Mouse (Mus musculus): ENCODE results near the gene Vamp9. TPM values are rescaled to one million over a fixed set of nuclear protein-coding genes. Genes with fewer than 3 reads are reported as not detected.
A peak's percentile ranks its signal among the peaks of the same experiment; 100 is the strongest.

Gene Vamp9
- total RNA-seq, 1 experiment, result not detected

DNA sequence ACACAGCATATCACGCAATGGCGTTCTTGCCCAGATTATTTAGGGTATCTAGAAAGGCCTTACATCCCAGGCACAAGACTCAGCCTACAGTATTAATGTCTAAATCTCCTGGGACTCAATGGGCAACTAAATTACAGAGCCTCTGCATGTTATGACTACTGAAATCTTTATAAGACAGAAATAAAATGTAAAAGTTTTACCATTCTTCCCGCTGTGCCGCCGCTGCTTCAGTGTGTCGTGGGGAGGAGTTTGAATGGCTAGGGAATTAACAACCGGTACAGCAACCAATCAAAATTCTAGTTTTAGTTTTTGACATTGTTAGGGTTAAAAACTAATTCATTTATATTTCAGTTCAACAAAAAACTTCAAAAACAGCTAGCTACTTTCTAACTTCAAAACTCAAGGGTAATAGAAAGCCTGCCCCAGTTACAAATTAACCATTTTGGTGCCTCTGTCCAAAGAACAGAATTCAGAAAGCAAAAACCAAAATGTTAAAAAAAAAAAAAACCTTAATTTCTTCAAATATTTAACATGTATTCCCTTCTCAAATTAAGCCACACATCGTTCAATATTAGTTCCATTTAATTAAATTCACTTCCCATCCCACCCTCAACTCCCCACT, 70.4 kb downstream of the Vamp9 start:
- peaks cover 7% of the 10 kb centered on the region for H3K36me3 ChIP-seq (ENCODE audit: control insufficient read depth, insufficient read depth, low read length, poor library complexity, severe bottlenecking)
- H3K9ac ChIP-seq (ENCODE audit: insufficient read depth, low read depth, low read length, poor library complexity, severe bottlenecking), result no peak overlapping the region; the same call in 1 of the 2 replicates
- H3K4me3 ChIP-seq (ENCODE audit: insufficient read depth in 1 of 2, low read depth in 1 of 2, low read length in 2 of 2, poor library complexity in 1 of 2, severe bottlenecking in 1 of 2), result peak overlapping the region; percentile 95 to 99
- peaks cover 2 to 8% of the 10 kb centered on the region in 2 experiments; a peak in 3 of 4 replicates for H3K4me1 ChIP-seq (ENCODE audit: control insufficient read depth in 2 of 2, insufficient read depth in 2 of 2, low read length in 2 of 2, poor library complexity in 1 of 2)
- H3K27ac ChIP-seq (ENCODE audit: insufficient read depth, low read depth, low read length, poor library complexity, severe bottlenecking), result no peak overlapping the region
- TF ChIP-seq MAFK (IDR thresholded peaks at IDR 0.05; ENCODE audit: insufficient read depth, low read depth, low read length), result no peak
- TF ChIP-seq ZC3H11A (IDR thresholded peaks at IDR 0.05; ENCODE audit: borderline replicate concordance, low read depth, low read length), result no peak
- no peak for TF ChIP-seq CHD2 (IDR thresholded peaks at IDR 0.05; ENCODE audit: low read depth, low read length)
- TF ChIP-seq ZNF384 (IDR thresholded peaks at IDR 0.05; ENCODE audit: low read depth, low read length), result no peak
- no peak for TF ChIP-seq HCFC1 (IDR thresholded peaks at IDR 0.05; ENCODE audit: borderline replicate concordance, insufficient read depth, low read length)
- no peak for DNase-seq (ENCODE audit: low read depth, low spot score)
- no peaks in the 10 kb centered on the region for H3K9me3 ChIP-seq (ENCODE audit: control insufficient read depth, insufficient read depth, low read depth, low read length)
- in situ Hi-C loops (cut with MboI; ENCODE audit: low sequenced_read_pairs in 2 of 2, unreplicated experiment in 2 of 2), result no loop called here

DNA sequence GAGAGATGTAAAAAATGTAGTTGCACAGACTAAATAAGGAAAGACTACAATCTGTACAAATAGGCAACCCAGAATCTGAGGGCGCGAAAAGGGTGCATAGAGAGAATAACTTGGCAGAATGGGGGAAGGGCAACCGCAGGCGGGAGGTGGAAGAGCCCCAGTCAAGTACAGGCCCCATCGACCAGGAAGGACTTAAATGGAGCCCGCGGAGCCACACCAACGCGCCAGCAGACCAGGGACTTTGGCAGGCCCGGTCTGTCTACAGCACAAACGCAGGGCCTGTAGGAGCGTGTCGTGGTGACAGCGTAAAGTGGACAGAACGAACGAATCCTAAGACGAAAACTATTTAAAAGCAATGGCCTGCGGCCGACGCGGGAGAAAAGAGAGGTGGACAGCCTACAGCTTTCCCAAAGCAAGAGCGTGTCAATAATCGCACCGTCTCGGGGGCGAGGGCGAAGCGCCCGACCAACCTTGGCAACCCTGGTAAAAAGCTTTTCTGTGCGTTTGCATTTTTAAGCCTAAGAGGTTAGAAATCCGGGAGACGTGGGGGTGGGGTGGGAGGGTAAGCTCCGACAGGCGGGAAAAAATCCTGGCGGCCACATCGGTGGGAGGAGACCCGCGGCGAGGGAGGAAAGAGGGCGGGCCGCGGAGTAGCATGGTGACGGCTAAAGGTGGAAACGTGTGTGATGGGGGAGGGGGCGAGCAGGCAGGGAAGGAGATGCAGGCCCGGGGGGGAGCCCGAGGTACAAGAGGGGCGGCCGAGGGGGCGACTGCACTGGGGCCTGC, 71.7 kb downstream of the Vamp9 start:
- DNase-seq (ENCODE audit: low read depth, low spot score), result peak; percentile 78
- peak overlapping the region; percentile 100 for H3K9ac ChIP-seq (ENCODE audit: insufficient read depth, low read depth, low read length, poor library complexity, severe bottlenecking)
- peak overlapping the region; percentile 95 to 99 for H3K4me3 ChIP-seq (ENCODE audit: insufficient read depth in 1 of 2, low read depth in 1 of 2, low read length in 2 of 2, poor library complexity in 1 of 2, severe bottlenecking in 1 of 2)
- peak overlapping the region; percentile 99 for H3K27ac ChIP-seq (ENCODE audit: insufficient read depth, low read depth, low read length, poor library complexity, severe bottlenecking)
- peaks cover 7% of the 10 kb centered on the region; the same call in 1 of the 2 replicates for H3K36me3 ChIP-seq (ENCODE audit: control insufficient read depth, insufficient read depth, low read length, poor library complexity, severe bottlenecking)
- TF ChIP-seq ZNF384 (IDR thresholded peaks at IDR 0.05; ENCODE audit: low read depth, low read length), result no peak
- TF ChIP-seq HCFC1 (IDR thresholded peaks at IDR 0.05; ENCODE audit: borderline replicate concordance, insufficient read depth, low read length), result no peak
- no peak for TF ChIP-seq MAFK (IDR thresholded peaks at IDR 0.05; ENCODE audit: insufficient read depth, low read depth, low read length)
- TF ChIP-seq ZC3H11A (IDR thresholded peaks at IDR 0.05; ENCODE audit: borderline replicate concordance, low read depth, low read length), result no peak
- no peak for TF ChIP-seq CHD2 (IDR thresholded peaks at IDR 0.05; ENCODE audit: low read depth, low read length)
- in situ Hi-C loops (cut with MboI; ENCODE audit: low sequenced_read_pairs in 2 of 2, unreplicated experiment in 2 of 2), result no loop called here
- H3K4me1 ChIP-seq (ENCODE audit: control insufficient read depth in 2 of 2, insufficient read depth in 2 of 2, low read length in 2 of 2, poor library complexity in 1 of 2), result peaks cover 2 to 8% of the 10 kb centered on the region in 2 experiments; a peak in 3 of 4 replicates
- H3K9me3 ChIP-seq (ENCODE audit: control insufficient read depth, insufficient read depth, low read depth, low read length), result no peaks in the 10 kb centered on the region

DNA sequence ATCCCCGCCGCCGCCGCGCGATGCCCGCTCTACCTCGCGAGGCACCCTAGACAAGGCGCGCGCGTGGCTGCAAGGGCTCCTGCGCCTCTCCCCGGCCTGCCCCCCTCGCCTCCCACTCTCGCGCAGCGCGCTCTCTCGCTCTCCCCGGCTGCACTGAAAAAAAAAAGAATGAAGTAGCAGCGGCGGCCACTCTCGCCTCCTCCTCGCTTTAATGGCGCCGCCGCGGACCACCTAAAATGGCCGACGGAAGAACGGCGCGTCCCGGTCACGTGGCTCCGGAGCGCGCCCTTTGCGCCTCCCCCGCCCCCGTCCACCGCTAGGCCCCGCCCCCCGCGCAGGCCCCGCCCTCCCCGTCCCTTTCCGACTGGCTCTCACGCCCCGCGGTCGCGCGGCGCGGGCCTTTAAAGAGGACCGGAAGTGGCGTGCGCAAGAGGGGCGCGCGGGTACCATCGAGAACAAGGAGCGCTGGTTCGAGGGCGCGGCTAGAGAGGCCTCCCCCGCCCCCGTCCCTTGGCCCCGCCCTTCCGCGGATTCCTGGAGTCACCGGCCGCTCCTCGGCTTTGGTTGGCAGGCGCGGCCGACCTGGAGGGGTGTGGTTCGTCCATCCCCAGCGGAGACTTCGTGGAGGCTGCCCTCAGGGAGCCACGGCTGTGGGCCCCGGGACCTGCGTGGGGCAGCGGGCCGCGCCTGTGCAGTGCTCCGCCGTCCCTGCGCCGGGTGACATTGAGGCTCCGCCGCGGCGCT, 72.8 kb downstream of the Vamp9 start, which contains the start of the genes Hnrnpd and 4930524J08Rik:
Hnrnpd (minus strand) TSS at position 240 of the 744 bp plus-strand sequence.
4930524J08Rik (plus strand) TSS at position 363 of the 744 bp plus-strand sequence.
- in situ Hi-C loops (cut with MboI; ENCODE audit: low sequenced_read_pairs in 2 of 2, unreplicated experiment in 2 of 2), result no loop called here
- DNase-seq (ENCODE audit: low read depth, low spot score), result peak; percentile 91
- Histone ChIP-seq H3K9me3 (ENCODE audit: control insufficient read depth, insufficient read depth, low read depth, low read length) (no peaks in the 10 kb centered on the region), H3K36me3 (ENCODE audit: control insufficient read depth, insufficient read depth, low read length, poor library complexity, severe bottlenecking) (peaks cover 7% of the 10 kb centered on the region; the same call in 1 of the 2 replicates), H3K9ac (ENCODE audit: insufficient read depth, low read depth, low read length, poor library complexity, severe bottlenecking) (peak within 1 kb of the TSS; percentile 100), H3K4me3 (ENCODE audit: insufficient read depth in 1 of 2, low read depth in 1 of 2, low read length in 2 of 2, poor library complexity in 1 of 2, severe bottlenecking in 1 of 2) (peak within 1 kb of the TSS; percentile 95 to 99), H3K4me1 (ENCODE audit: control insufficient read depth in 2 of 2, insufficient read depth in 2 of 2, low read length in 2 of 2, poor library complexity in 1 of 2) (peaks cover 2 to 7% of the 10 kb centered on the region in 2 experiments; a peak in 3 of 4 replicates), H3K27ac (ENCODE audit: insufficient read depth, low read depth, low read length, poor library complexity, severe bottlenecking) (peak within 1 kb of the TSS; percentile 99)
- TF ChIP-seq HCFC1 (IDR thresholded peaks at IDR 0.05; ENCODE audit: borderline replicate concordance, insufficient read depth, low read length) (peak; percentile 51; the same call in 1 of the 2 replicates), MAFK (IDR thresholded peaks at IDR 0.05; ENCODE audit: insufficient read depth, low read depth, low read length) (no peak)

DNA sequence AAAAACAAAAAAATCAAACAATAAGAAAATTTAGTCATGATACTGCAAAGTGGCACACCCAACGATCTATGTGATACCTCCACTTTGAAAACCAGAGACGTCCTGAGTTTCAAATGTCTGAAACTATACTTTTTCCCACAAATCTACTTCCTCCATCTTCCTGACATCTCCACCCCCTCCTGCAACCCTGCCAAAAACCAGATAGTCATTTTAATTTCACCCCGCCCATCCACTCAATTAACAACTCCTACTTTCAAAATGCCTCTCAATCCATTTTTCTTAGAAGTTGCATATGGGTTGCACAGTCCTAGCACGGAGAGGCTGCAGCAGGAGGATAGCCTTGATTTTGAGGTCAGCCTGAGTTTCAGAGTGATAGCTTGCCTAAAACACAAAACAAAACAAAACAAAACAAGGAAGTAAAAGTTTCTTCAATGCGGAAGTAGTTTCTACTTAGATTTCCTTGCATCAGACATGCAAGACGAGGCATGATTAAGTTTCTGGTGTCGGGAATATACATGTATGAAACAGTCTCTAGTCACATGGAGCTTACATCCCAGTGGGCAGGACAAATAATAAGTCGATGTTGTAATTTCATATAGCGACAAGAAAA, 77.5 kb downstream of the Vamp9 start:
- DNase-seq (ENCODE audit: low read depth, low spot score), result no peak
- in situ Hi-C loops (cut with MboI; ENCODE audit: low sequenced_read_pairs in 2 of 2, unreplicated experiment in 2 of 2), result no loop called here
- H3K27ac ChIP-seq (ENCODE audit: insufficient read depth, low read depth, low read length, poor library complexity, severe bottlenecking), result no peak overlapping the region
- no peaks in the 10 kb centered on the region for H3K9me3 ChIP-seq (ENCODE audit: control insufficient read depth, insufficient read depth, low read depth, low read length)
- H3K4me1 ChIP-seq (ENCODE audit: control insufficient read depth in 2 of 2, insufficient read depth in 2 of 2, low read length in 2 of 2, poor library complexity in 1 of 2), result no peaks in the 10 kb centered on the region
- no peaks in the 10 kb centered on the region for H3K36me3 ChIP-seq (ENCODE audit: control insufficient read depth, insufficient read depth, low read length, poor library complexity, severe bottlenecking)
- H3K4me3 ChIP-seq (ENCODE audit: insufficient read depth in 1 of 2, low read depth in 1 of 2, low read length in 2 of 2, poor library complexity in 1 of 2, severe bottlenecking in 1 of 2), result no peak overlapping the region
- TF ChIP-seq HCFC1 (IDR thresholded peaks at IDR 0.05; ENCODE audit: borderline replicate concordance, insufficient read depth, low read length) (no peak), MAFK (IDR thresholded peaks at IDR 0.05; ENCODE audit: insufficient read depth, low read depth, low read length) (no peak), CHD2 (IDR thresholded peaks at IDR 0.05; ENCODE audit: low read depth, low read length) (no peak), ZNF384 (IDR thresholded peaks at IDR 0.05; ENCODE audit: low read depth, low read length) (no peak), ZC3H11A (IDR thresholded peaks at IDR 0.05; ENCODE audit: borderline replicate concordance, low read depth, low read length) (no peak)
- H3K9ac ChIP-seq (ENCODE audit: insufficient read depth, low read depth, low read length, poor library complexity, severe bottlenecking), result no peak overlapping the region

Measured in ES-E14 (cell line).